10 mouse cellular contexts compared by ENCODE assay signal in the genomic region with DNA sequence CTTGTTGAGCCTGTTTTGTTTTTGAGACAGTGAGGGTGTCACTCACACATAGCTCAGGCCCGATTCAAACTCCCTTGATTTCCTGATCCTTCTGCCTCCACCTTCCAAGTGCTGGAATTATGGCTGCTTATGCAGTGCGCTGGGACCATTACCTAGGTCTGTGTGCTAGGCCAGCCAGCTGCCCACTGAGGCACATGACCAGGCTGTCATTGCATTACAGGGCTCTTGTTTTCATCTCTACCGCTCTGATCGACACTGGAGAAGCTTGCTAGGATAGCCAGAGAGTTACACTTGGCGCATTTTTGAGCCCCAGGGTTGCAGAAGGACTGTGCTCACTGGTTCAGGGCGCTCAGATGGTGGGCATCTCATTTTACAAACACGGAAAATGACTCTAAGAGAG. TPM values are rescaled to one million over a fixed set of nuclear protein-coding genes. Genes with fewer than 3 reads are reported as not detected.
DNase-seq lines count a peak whose midpoint lies in the region; ATAC-seq and TF ChIP-seq lines count a peak whose summit lies in the region.
"Had no signal": no experiment of that assay in that cellular context is flagged by ENCODE, and none has a peak within 500 bp of the region (broad histone marks: within the 10 kb centered on the region; RNA-seq: fewer than 3 reads in every experiment).

No protein-coding gene starts in this region.

- H3K4me2 ChIP-seq in kidney, embryonic 16.5 days (replicated peaks; ENCODE audit: low read depth, low read length): peak overlapping the region; percentile 46
- H3K4me2 ChIP-seq in embryonic facial prominence, embryonic 12.5 days (replicated peaks): peak overlapping the region; percentile 35
- peak overlapping the region; percentile 44 for H3K4me2 ChIP-seq in hindbrain, postnatal 0 days (ENCODE audit: low read depth, low read length)
- H3K4me2 ChIP-seq in midbrain, postnatal 0 days (ENCODE audit: low read depth, low read length, poor library complexity, severe bottlenecking): peak overlapping the region; percentile 42

- no peak for DNase-seq in kidney, postnatal 10 days
- DNase-seq in hindbrain, postnatal 0 days (ENCODE audit: low spot score): no peak
- no peak for DNase-seq in midbrain, postnatal 0 days (ENCODE audit: low spot score)
- no peak for DNase-seq in spleen, adult 12 weeks (ENCODE audit: low spot score)
- DNase-seq in urinary bladder, postnatal 4 days (ENCODE audit: low spot score in 2 of 2): no peak
- DNase-seq: gastrocnemius, postnatal 36 days; right cerebral cortex, adult 18-20 months had no signal

- TF ChIP-seq CTCF in hindbrain, postnatal 0 days (IDR thresholded peaks at IDR 0.05; ENCODE audit: low read depth): no peak
- TF ChIP-seq CTCF in midbrain, postnatal 0 days (IDR thresholded peaks at IDR 0.05): no peak

- peak overlapping the region; percentile 48 for H3K9ac ChIP-seq in kidney, embryonic 16.5 days (replicated peaks; ENCODE audit: low read length)
- H3K9ac ChIP-seq in embryonic facial prominence, embryonic 12.5 days: peak overlapping the region; percentile 20; the same call in 1 of the 2 replicates
- no peak overlapping the region for H3K9ac ChIP-seq in hindbrain, postnatal 0 days (replicated peaks; ENCODE audit: low read length)
- H3K9ac ChIP-seq in midbrain, postnatal 0 days (replicated peaks; ENCODE audit: low read length, poor library complexity, severe bottlenecking): no peak overlapping the region

- peak overlapping the region; percentile 46 for H3K4me3 ChIP-seq in kidney, embryonic 16.5 days (ENCODE audit: low read length)
- peak overlapping the region; percentile 32 for H3K4me3 ChIP-seq in embryonic facial prominence, embryonic 12.5 days
- H3K4me3 ChIP-seq in hindbrain, postnatal 0 days (ENCODE audit: low read length): peak overlapping the region; percentile 23
- H3K4me3 ChIP-seq in midbrain, postnatal 0 days (ENCODE audit: low read depth, low read length): peak overlapping the region; percentile 25

- 28% methylated on average over 7 of the region's 7 CpGs for WGBS in kidney, embryonic 16.5 days
- WGBS in embryonic facial prominence, embryonic 12.5 days: 18% methylated on average over 7 of the region's 7 CpGs
- 25% methylated on average over 7 of the region's 7 CpGs for WGBS in hindbrain, postnatal 0 days
- 29% methylated on average over 7 of the region's 7 CpGs for WGBS in midbrain, postnatal 0 days

- H3K9me3 ChIP-seq in kidney, embryonic 16.5 days (ENCODE audit: low read length): no peaks in the 10 kb centered on the region
- peaks cover 6% of the 10 kb centered on the region; the same call in 1 of the 2 replicates for H3K9me3 ChIP-seq in embryonic facial prominence, embryonic 12.5 days
- no peaks in the 10 kb centered on the region for H3K9me3 ChIP-seq in hindbrain, postnatal 0 days (ENCODE audit: low read length)
- H3K9me3 ChIP-seq in midbrain, postnatal 0 days (ENCODE audit: low read length): no peaks in the 10 kb centered on the region

- H3K27me3 ChIP-seq in kidney, embryonic 16.5 days (ENCODE audit: insufficient read depth, low read length): peaks cover 10% of the 10 kb centered on the region
- H3K27me3 ChIP-seq in embryonic facial prominence, embryonic 12.5 days: peaks cover 25% of the 10 kb centered on the region
- H3K27me3 ChIP-seq in hindbrain, postnatal 0 days (ENCODE audit: insufficient read depth, low read length): no peaks in the 10 kb centered on the region
- H3K27me3 ChIP-seq in midbrain, postnatal 0 days (ENCODE audit: insufficient read depth, low read length): no peaks in the 10 kb centered on the region

- ATAC-seq in kidney, embryonic 16.5 days (ENCODE audit: low FRiP score, low TSS enrichment): no peak
- no peak for ATAC-seq in embryonic facial prominence, embryonic 12.5 days (ENCODE audit: insufficient number of reproducible peaks, insufficient read depth, low FRiP score, low TSS enrichment)
- ATAC-seq in hindbrain, postnatal 0 days: no peak
- no peak for ATAC-seq in midbrain, postnatal 0 days (ENCODE audit: low FRiP score)

- no peaks in the 10 kb centered on the region for H3K36me3 ChIP-seq in kidney, embryonic 16.5 days (ENCODE audit: insufficient read depth, low read length)
- no peaks in the 10 kb centered on the region for H3K36me3 ChIP-seq in embryonic facial prominence, embryonic 12.5 days
- H3K36me3 ChIP-seq in hindbrain, postnatal 0 days (ENCODE audit: insufficient read depth, low read length): no peaks in the 10 kb centered on the region
- no peaks in the 10 kb centered on the region for H3K36me3 ChIP-seq in midbrain, postnatal 0 days (ENCODE audit: insufficient read depth, low read length)

- H3K4me1 ChIP-seq in kidney, embryonic 16.5 days (ENCODE audit: insufficient read depth, low read length): 0 out of 2 replicates have a peak, but pooled peaks cover 4% of the 10 kb centered on the region
- no peaks in the 10 kb centered on the region for H3K4me1 ChIP-seq in embryonic facial prominence, embryonic 12.5 days
- no peaks in the 10 kb centered on the region for H3K4me1 ChIP-seq in hindbrain, postnatal 0 days (ENCODE audit: insufficient read depth, low read length)
- no peaks in the 10 kb centered on the region for H3K4me1 ChIP-seq in midbrain, postnatal 0 days (ENCODE audit: insufficient read depth, low read length)

- no peak overlapping the region for H3K27ac ChIP-seq in kidney, embryonic 16.5 days (ENCODE audit: low read length)
- H3K27ac ChIP-seq in embryonic facial prominence, embryonic 12.5 days: no peak overlapping the region
- no peak overlapping the region for H3K27ac ChIP-seq in hindbrain, postnatal 0 days
- no peak overlapping the region for H3K27ac ChIP-seq in midbrain, postnatal 0 days (ENCODE audit: low read depth, low read length)

RNA-seq across cellular contexts. Expression of a gene that starts 0.4 kb away (rescaled TPM):
- 45.2 and 48.9 TPM in 2 replicates for polyA plus RNA-seq in kidney, embryonic 16.5 days (2015; fragmentation: Nextera tagmentation; extraction: Ambion mirVana)
- polyA plus RNA-seq in embryonic facial prominence, embryonic 12.5 days (2016; fragmentation: Nextera tagmentation; extraction: Ambion mirVana): 15.8 and 18.2 TPM in 2 replicates
- 2.5 and 7.0 TPM in 2 replicates for total RNA-seq in hindbrain, postnatal 0 days (2014; rRNA removed)
- polyA plus RNA-seq in hindbrain, postnatal 0 days (2015; fragmentation: Nextera tagmentation; extraction: Ambion mirVana): 3.8 and 3.9 TPM in 2 replicates
- 3.9 and 4.7 TPM in 2 replicates for total RNA-seq in midbrain, postnatal 0 days (2014; rRNA removed)
- 3.1 TPM in 2 replicates for polyA plus RNA-seq in midbrain, postnatal 0 days (2015; fragmentation: Nextera tagmentation; extraction: Ambion mirVana)
- total RNA-seq: gastrocnemius, postnatal 36 days; megakaryocyte-erythroid progenitor cell, adult 5-6 weeks had no signal

RNA-seq across cellular contexts. Expression of a gene that starts 8.8 kb away (rescaled TPM):
- 116 and 122 TPM in 2 replicates for polyA plus RNA-seq in kidney, embryonic 16.5 days (2015; fragmentation: Nextera tagmentation; extraction: Ambion mirVana)
- polyA plus RNA-seq in embryonic facial prominence, embryonic 12.5 days (2016; fragmentation: Nextera tagmentation; extraction: Ambion mirVana): 117 and 118 TPM in 2 replicates
- total RNA-seq in hindbrain, postnatal 0 days (2014; rRNA removed): 58.5 and 68.0 TPM in 2 replicates
- 52.6 and 58.8 TPM in 2 replicates for polyA plus RNA-seq in hindbrain, postnatal 0 days (2015; fragmentation: Nextera tagmentation; extraction: Ambion mirVana)
- total RNA-seq in midbrain, postnatal 0 days (2014; rRNA removed): 58.5 and 70.7 TPM in 2 replicates
- polyA plus RNA-seq in midbrain, postnatal 0 days (2015; fragmentation: Nextera tagmentation; extraction: Ambion mirVana): 47.1 and 52.0 TPM in 2 replicates

RNA-seq across cellular contexts. Expression of a gene that starts 20.5 kb away (rescaled TPM):
- polyA plus RNA-seq in kidney, embryonic 16.5 days (2015; fragmentation: Nextera tagmentation; extraction: Ambion mirVana): 50.9 and 51.7 TPM in 2 replicates
- 51.7 and 52.5 TPM in 2 replicates for polyA plus RNA-seq in embryonic facial prominence, embryonic 12.5 days (2016; fragmentation: Nextera tagmentation; extraction: Ambion mirVana)
- 115 and 123 TPM in 2 replicates for total RNA-seq in hindbrain, postnatal 0 days (2014; rRNA removed)
- 134 and 142 TPM in 2 replicates for polyA plus RNA-seq in hindbrain, postnatal 0 days (2015; fragmentation: Nextera tagmentation; extraction: Ambion mirVana)
- total RNA-seq in midbrain, postnatal 0 days (2014; rRNA removed): 93.4 and 126 TPM in 2 replicates
- polyA plus RNA-seq in midbrain, postnatal 0 days (2015; fragmentation: Nextera tagmentation; extraction: Ambion mirVana): 141 and 146 TPM in 2 replicates

RNA-seq across cellular contexts. Expression of a gene that starts 23.9 kb away (rescaled TPM):
- polyA plus RNA-seq in kidney, embryonic 16.5 days (2015; fragmentation: Nextera tagmentation; extraction: Ambion mirVana): 14.6 and 20.0 TPM in 2 replicates
- polyA plus RNA-seq in embryonic facial prominence, embryonic 12.5 days (2016; fragmentation: Nextera tagmentation; extraction: Ambion mirVana): 16.8 and 17.9 TPM in 2 replicates
- total RNA-seq in hindbrain, postnatal 0 days (2014; rRNA removed): 14.8 and 15.3 TPM in 2 replicates
- 10.9 and 11.8 TPM in 2 replicates for polyA plus RNA-seq in hindbrain, postnatal 0 days (2015; fragmentation: Nextera tagmentation; extraction: Ambion mirVana)
- 21.9 and 25.9 TPM in 2 replicates for total RNA-seq in midbrain, postnatal 0 days (2014; rRNA removed)
- polyA plus RNA-seq in midbrain, postnatal 0 days (2015; fragmentation: Nextera tagmentation; extraction: Ambion mirVana): 11.7 and 13.0 TPM in 2 replicates

RNA-seq across cellular contexts. Expression of a gene that starts 46.6 kb away (rescaled TPM):
- 58.7 and 64.1 TPM in 2 replicates for polyA plus RNA-seq in kidney, embryonic 16.5 days (2015; fragmentation: Nextera tagmentation; extraction: Ambion mirVana)
- 33.6 and 33.9 TPM in 2 replicates for polyA plus RNA-seq in embryonic facial prominence, embryonic 12.5 days (2016; fragmentation: Nextera tagmentation; extraction: Ambion mirVana)
- total RNA-seq in hindbrain, postnatal 0 days (2014; rRNA removed): 24.8 and 38.6 TPM in 2 replicates
- 32.1 and 35.5 TPM in 2 replicates for polyA plus RNA-seq in hindbrain, postnatal 0 days (2015; fragmentation: Nextera tagmentation; extraction: Ambion mirVana)
- 20.3 and 26.6 TPM in 2 replicates for total RNA-seq in midbrain, postnatal 0 days (2014; rRNA removed)
- polyA plus RNA-seq in midbrain, postnatal 0 days (2015; fragmentation: Nextera tagmentation; extraction: Ambion mirVana): 26.3 and 32.6 TPM in 2 replicates

Comparison
In these comparisons a context has a peak if more than half of its experiments do, and no peak if none do; other contexts are left out.
1. H3K9ac ChIP-seq: peak in kidney, embryonic 16.5 days (single experiment) and embryonic facial prominence, embryonic 12.5 days (single experiment); none in hindbrain, postnatal 0 days (single experiment) and midbrain, postnatal 0 days (single experiment).
2. Peak in every context shown above with its lines, with median percentiles within 50 percentile points of each other: H3K4me2 ChIP-seq and H3K4me3 ChIP-seq.